Mouse (Mus musculus) heart, postnatal 0 days (tissue): ENCODE measurements around the gene Chrdl2.

ENCODE experiments used
- CTCF ChIP-seq: IDR thresholded peaks from 2 replicates; pipeline ENCODE4 v1.5.1; 2016; ENCODE audit warnings: antibody characterized with exemption, control low read depth, low read depth
- EP300 ChIP-seq: IDR thresholded peaks from 2 replicates; pipeline ENCODE4 v1.6.1; 2016; ENCODE audit warnings: antibody characterized with exemption, low read depth

GRCm38 (mm10) chr7:99963237-99963860 is 42.6 kb upstream of the Chrdl2 start:
- no peak for TF ChIP-seq CTCF
- no peak; the same call in 1 of the 2 replicates for TF ChIP-seq EP300
